9 mouse cellular contexts compared by ENCODE assay signal in genomic region chr2:153168134-153168820, GRCm38 (mm10). TPM values are rescaled to one million over a fixed set of nuclear protein-coding genes. Genes with fewer than 3 reads are reported as not detected.
A peak's percentile ranks its signal among the peaks of the same experiment; 100 is the strongest.
DNase-seq lines count a peak whose midpoint lies in the region; ATAC-seq and TF ChIP-seq lines count a peak whose summit lies in the region.
"Had no signal": no experiment of that assay in that cellular context is flagged by ENCODE, and none has a peak within 500 bp of the region (broad histone marks: within the 10 kb centered on the region; RNA-seq: fewer than 3 reads in every experiment).

No protein-coding gene starts in this region.

- H3K9me3 ChIP-seq in limb, embryonic 14.5 days (ENCODE audit: control insufficient read depth, low read length), result no peaks in the 10 kb centered on the region
- no peaks in the 10 kb centered on the region for H3K9me3 ChIP-seq in limb, embryonic 10.5 days (replicated peaks)
- H3K9me3 ChIP-seq in liver, embryonic 11.5 days (ENCODE audit: control insufficient read depth, low read length), result no peaks in the 10 kb centered on the region
- H3K9me3 ChIP-seq in stomach, embryonic 15.5 days, result no peaks in the 10 kb centered on the region
- no peaks in the 10 kb centered on the region for H3K9me3 ChIP-seq in midbrain, embryonic 16.5 days (replicated peaks; ENCODE audit: control insufficient read depth, low read length, poor library complexity, severe bottlenecking)

- no peak for TF ChIP-seq POLR2A in limb, embryonic 14.5 days (IDR thresholded peaks at IDR 0.05; ENCODE audit: borderline replicate concordance, extremely low read depth, insufficient read depth, insufficient read length)

- DNase-seq in limb, embryonic 14.5 days (ENCODE audit: low spot score), result no peak
- no peak for DNase-seq in limb, embryonic 10.5 days (ENCODE audit: low spot score)
- no peak for DNase-seq in liver, embryonic 11.5 days (ENCODE audit: low spot score)
- DNase-seq in thymus, postnatal 4 days, result no peak
- DNase-seq in thymus, postnatal 25 days, result no peak

- H3K4me1 ChIP-seq in limb, embryonic 14.5 days (ENCODE audit: control insufficient read depth, insufficient read depth, low read length), result no peaks in the 10 kb centered on the region
- peaks cover 17% of the 10 kb centered on the region for H3K4me1 ChIP-seq in limb, embryonic 10.5 days
- peaks cover 10% of the 10 kb centered on the region; the same call in 1 of the 2 replicates for H3K4me1 ChIP-seq in brown adipose tissue, adult 24 weeks (ENCODE audit: control insufficient read depth, insufficient read depth, insufficient read length, low read length)
- H3K4me1 ChIP-seq in liver, embryonic 11.5 days (replicated peaks; ENCODE audit: control insufficient read depth, insufficient read depth, low read length), result peaks cover 27% of the 10 kb centered on the region
- H3K4me1 ChIP-seq in stomach, embryonic 15.5 days, result peaks cover 11% of the 10 kb centered on the region
- peaks cover 8% of the 10 kb centered on the region for H3K4me1 ChIP-seq in midbrain, embryonic 16.5 days (ENCODE audit: control insufficient read depth, insufficient read depth, low read length)

- no peak overlapping the region for H3K4me2 ChIP-seq in limb, embryonic 14.5 days (replicated peaks; ENCODE audit: low read depth, low read length, severe bottlenecking)
- H3K4me2 ChIP-seq in liver, embryonic 11.5 days, result peak overlapping the region; percentile 18
- H3K4me2 ChIP-seq in stomach, embryonic 15.5 days, result no peak overlapping the region
- H3K4me2 ChIP-seq in midbrain, embryonic 16.5 days (ENCODE audit: low read length), result no peak overlapping the region

- 0 out of 2 replicates have a peak overlapping the region, but pooled peaks have one; percentile 19 for H3K27ac ChIP-seq in limb, embryonic 14.5 days (replicated peaks; ENCODE audit: low read depth, low read length)
- H3K27ac ChIP-seq in limb, embryonic 10.5 days, result no peak overlapping the region
- H3K27ac ChIP-seq in brown adipose tissue, adult 24 weeks (replicated peaks; ENCODE audit: low read depth, low read length), result peak overlapping the region; percentile 33; the same call in 1 of the 2 replicates
- 0 out of 2 replicates have a peak overlapping the region, but pooled peaks have one; percentile 25 for H3K27ac ChIP-seq in liver, embryonic 11.5 days (ENCODE audit: low read depth, low read length)
- H3K27ac ChIP-seq in stomach, embryonic 15.5 days, result peak overlapping the region; percentile 11; the same call in 1 of the 2 replicates
- H3K27ac ChIP-seq in midbrain, embryonic 16.5 days (ENCODE audit: low read length), result no peak overlapping the region

- 42% methylated on average over 2 of the region's 2 CpGs for WGBS in limb, embryonic 14.5 days
- 42% methylated on average over 2 of the region's 2 CpGs for WGBS in limb, embryonic 10.5 days
- 36% methylated on average over 2 of the region's 2 CpGs for WGBS in liver, embryonic 11.5 days
- 31% methylated on average over 2 of the region's 2 CpGs for WGBS in stomach, embryonic 15.5 days
- 8% methylated on average over 2 of the region's 2 CpGs for WGBS in midbrain, embryonic 16.5 days

- no peak overlapping the region for H3K4me3 ChIP-seq in limb, embryonic 14.5 days (replicated peaks; ENCODE audit: low read length)
- H3K4me3 ChIP-seq in limb, embryonic 10.5 days, result no peak overlapping the region
- no peak overlapping the region for H3K4me3 ChIP-seq in brown adipose tissue, adult 24 weeks (ENCODE audit: insufficient read depth, low read depth, low read length)
- H3K4me3 ChIP-seq in liver, embryonic 11.5 days (ENCODE audit: low read depth, low read length), result no peak overlapping the region
- no peak overlapping the region for H3K4me3 ChIP-seq in stomach, embryonic 15.5 days (replicated peaks)
- no peak overlapping the region for H3K4me3 ChIP-seq in midbrain, embryonic 16.5 days (ENCODE audit: low read depth, low read length)

- no peaks in the 10 kb centered on the region for H3K27me3 ChIP-seq in limb, embryonic 14.5 days (ENCODE audit: control insufficient read depth, insufficient read depth, low read length)
- H3K27me3 ChIP-seq in limb, embryonic 10.5 days (ENCODE audit: low read depth, poor library complexity, severe bottlenecking), result no peaks in the 10 kb centered on the region
- H3K27me3 ChIP-seq in liver, embryonic 11.5 days (replicated peaks; ENCODE audit: control insufficient read depth, insufficient read depth, low read length), result no peaks in the 10 kb centered on the region
- H3K27me3 ChIP-seq in stomach, embryonic 15.5 days (replicated peaks), result no peaks in the 10 kb centered on the region
- H3K27me3 ChIP-seq in midbrain, embryonic 16.5 days (ENCODE audit: control insufficient read depth, insufficient read depth, low read depth, low read length), result no peaks in the 10 kb centered on the region

- ATAC-seq in limb, embryonic 14.5 days (ENCODE audit: low FRiP score, low read depth), result no peak
- no peak for ATAC-seq in liver, embryonic 11.5 days (replicated peaks; ENCODE audit: low FRiP score)
- no peak for ATAC-seq in stomach, embryonic 15.5 days (ENCODE audit: insufficient read depth, low FRiP score, low read depth)
- no peak for ATAC-seq in midbrain, embryonic 16.5 days
- ATAC-seq: hindbrain, embryonic 16.5 days had no signal

- peaks cover 3% of the 10 kb centered on the region; the same call in 1 of the 2 replicates for H3K36me3 ChIP-seq in limb, embryonic 14.5 days (ENCODE audit: control insufficient read depth, insufficient read depth, low read length)
- H3K36me3 ChIP-seq in limb, embryonic 10.5 days, result peaks cover 38% of the 10 kb centered on the region
- 0 out of 2 replicates have a peak, but pooled peaks cover 2% of the 10 kb centered on the region for H3K36me3 ChIP-seq in liver, embryonic 11.5 days (ENCODE audit: control insufficient read depth, insufficient read depth, low read length)
- no peaks in the 10 kb centered on the region for H3K36me3 ChIP-seq in stomach, embryonic 15.5 days
- no peaks in the 10 kb centered on the region for H3K36me3 ChIP-seq in midbrain, embryonic 16.5 days (ENCODE audit: control insufficient read depth, insufficient read depth, low read length)

- no peak overlapping the region for H3K9ac ChIP-seq in limb, embryonic 14.5 days (ENCODE audit: low read depth, low read length, severe bottlenecking)
- no peak overlapping the region for H3K9ac ChIP-seq in liver, embryonic 11.5 days (ENCODE audit: low read depth, low read length)
- no peak overlapping the region for H3K9ac ChIP-seq in stomach, embryonic 15.5 days
- no peak overlapping the region for H3K9ac ChIP-seq in midbrain, embryonic 16.5 days (ENCODE audit: low read depth, low read length)

RNA-seq across cellular contexts. Expression of gene Tm9sf4, which starts 7.2 kb away (rescaled TPM):
- polyA plus RNA-seq in limb, embryonic 14.5 days (2012; rRNA removed), result 73.4 and 84.8 TPM in 2 replicates
- 97.7 and 100 TPM in 2 replicates for polyA plus RNA-seq in limb, embryonic 14.5 days (2014; fragmentation: Nextera tagmentation; extraction: Ambion mirVana)
- 66.5 and 84.3 TPM in 2 replicates for polyA plus RNA-seq in limb, embryonic 10.5 days (2016; fragmentation: Nextera tagmentation; extraction: Ambion mirVana)
- 28.8 and 36.9 TPM in 2 replicates for polyA plus RNA-seq in brown adipose tissue, adult 24 weeks (2012; ENCODE audit: insufficient read depth, insufficient read length, missing spikeins)
- polyA plus RNA-seq in liver, embryonic 11.5 days (2014; fragmentation: Nextera tagmentation; extraction: Ambion mirVana), result 65.4 and 71.4 TPM in 2 replicates
- polyA plus RNA-seq in stomach, embryonic 15.5 days (2015; fragmentation: Nextera tagmentation; extraction: Ambion mirVana), result 80.5 and 85.6 TPM in 2 replicates
- polyA plus RNA-seq in midbrain, embryonic 16.5 days (2015; fragmentation: Nextera tagmentation; extraction: Ambion mirVana), result 84.4 and 85.8 TPM in 2 replicates

RNA-seq across cellular contexts. Expression of gene Tspyl3, which starts 57.0 kb away (rescaled TPM):
- 13.3 and 16.3 TPM in 2 replicates for polyA plus RNA-seq in limb, embryonic 14.5 days (2012; rRNA removed)
- 12.8 and 13.1 TPM in 2 replicates for polyA plus RNA-seq in limb, embryonic 14.5 days (2014; fragmentation: Nextera tagmentation; extraction: Ambion mirVana)
- polyA plus RNA-seq in limb, embryonic 10.5 days (2016; fragmentation: Nextera tagmentation; extraction: Ambion mirVana), result 5.8 and 9.9 TPM in 2 replicates
- polyA plus RNA-seq in brown adipose tissue, adult 24 weeks (2012; ENCODE audit: insufficient read depth, insufficient read length, missing spikeins), result 0.32 and 0.38 TPM in 2 replicates
- polyA plus RNA-seq in liver, embryonic 11.5 days (2014; fragmentation: Nextera tagmentation; extraction: Ambion mirVana), result 6.5 and 6.8 TPM in 2 replicates
- polyA plus RNA-seq in stomach, embryonic 15.5 days (2015; fragmentation: Nextera tagmentation; extraction: Ambion mirVana), result 8.6 and 9.9 TPM in 2 replicates
- 50.3 and 57.1 TPM in 2 replicates for polyA plus RNA-seq in midbrain, embryonic 16.5 days (2015; fragmentation: Nextera tagmentation; extraction: Ambion mirVana)

Comparison
In these comparisons a context has a peak if more than half of its experiments do, and no peak if none do; other contexts are left out.
1. H3K27ac ChIP-seq: peak in limb, embryonic 14.5 days (single experiment), brown adipose tissue, adult 24 weeks (single experiment), liver, embryonic 11.5 days (single experiment) and stomach, embryonic 15.5 days (single experiment); none in limb, embryonic 10.5 days (single experiment) and midbrain, embryonic 16.5 days (single experiment).